9 mouse cellular contexts compared by ENCODE assay signal in genomic region chr7:81825381-81825780, GRCm38 (mm10). TPM values are rescaled to one million over a fixed set of nuclear protein-coding genes. Genes with fewer than 3 reads are reported as not detected.
A peak's percentile ranks its signal among the peaks of the same experiment; 100 is the strongest.
DNase-seq lines count a peak whose midpoint lies in the region; ATAC-seq and TF ChIP-seq lines count a peak whose summit lies in the region.
"Had no signal": no experiment of that assay in that cellular context is flagged by ENCODE, and none has a peak within 500 bp of the region (broad histone marks: within the 10 kb centered on the region; RNA-seq: fewer than 3 reads in every experiment).

No protein-coding gene starts in this region.

- no peaks in the 10 kb centered on the region for H3K36me3 ChIP-seq in neural tube, embryonic 13.5 days
- H3K36me3 ChIP-seq in kidney, adult 2 months (ENCODE audit: control insufficient read depth, insufficient read depth, low read length), result no peaks in the 10 kb centered on the region
- H3K36me3 ChIP-seq in stomach, embryonic 15.5 days, result no peaks in the 10 kb centered on the region

- TF ChIP-seq POLR2A in kidney, adult 2 months (IDR thresholded peaks at IDR 0.05; ENCODE audit: low read depth, low read length), result no peak

- DNase-seq in gastrocnemius, adult 2 months, result no peak
- no peak for DNase-seq in gastrocnemius, adult 8-10 months (ENCODE audit: low spot score in 2 of 2)
- DNase-seq in neural tube, embryonic 10.5 days (ENCODE audit: extremely low spot score, low spot score), result no peak
- DNase-seq in kidney, adult 2 months, result peak; percentile 66
- DNase-seq in thymus, postnatal 10 days (ENCODE audit: low spot score in 2 of 2), result no peak
- DNase-seq in spleen, postnatal 4 days (ENCODE audit: low spot score in 2 of 2), result no peak

- ATAC-seq in neural tube, embryonic 13.5 days (ENCODE audit: low read depth), result no peak
- ATAC-seq in stomach, embryonic 15.5 days (ENCODE audit: insufficient read depth, low FRiP score, low read depth), result no peak

- H3K4me2 ChIP-seq in neural tube, embryonic 13.5 days, result peak overlapping the region; percentile 18; the same call in 1 of the 2 replicates
- H3K4me2 ChIP-seq in stomach, embryonic 15.5 days, result peak overlapping the region; percentile 22

- WGBS in neural tube, embryonic 13.5 days, result 41% methylated on average over 3 of the region's 3 CpGs
- 2% methylated on average over 3 of the region's 3 CpGs for WGBS in kidney, adult 2 months
- 35% methylated on average over 3 of the region's 3 CpGs for WGBS in stomach, embryonic 15.5 days

- peaks cover 50% of the 10 kb centered on the region for H3K4me1 ChIP-seq in neural tube, embryonic 13.5 days (replicated peaks)
- H3K4me1 ChIP-seq in kidney, adult 2 months (ENCODE audit: control insufficient read depth, insufficient read depth, low read length), result peaks cover 17% of the 10 kb centered on the region
- peaks cover 21% of the 10 kb centered on the region for H3K4me1 ChIP-seq in stomach, embryonic 15.5 days

- intact Hi-C loops in gastrocnemius, adult 2 months (cut with DNase I), result no loop called here

- no peaks in the 10 kb centered on the region for H3K9me3 ChIP-seq in neural tube, embryonic 13.5 days
- H3K9me3 ChIP-seq in stomach, embryonic 15.5 days, result no peaks in the 10 kb centered on the region

- peak overlapping the region; percentile 13 for H3K4me3 ChIP-seq in gastrocnemius, adult 2 months
- no peak overlapping the region for H3K4me3 ChIP-seq in neural tube, embryonic 13.5 days
- H3K4me3 ChIP-seq in kidney, adult 2 months (ENCODE audit: insufficient read depth, low read depth, low read length), result no peak overlapping the region
- no peak overlapping the region for H3K4me3 ChIP-seq in stomach, embryonic 15.5 days (replicated peaks)

- H3K9ac ChIP-seq in neural tube, embryonic 13.5 days, result no peak overlapping the region
- no peak overlapping the region for H3K9ac ChIP-seq in stomach, embryonic 15.5 days

- TF ChIP-seq CTCF in gastrocnemius, adult 2 months (IDR thresholded peaks at IDR 0.05), result no peak
- TF ChIP-seq CTCF in kidney, adult 2 months (conservative IDR thresholded peaks at IDR 0.05; ENCODE audit: insufficient read depth, insufficient read length, low read depth, low read length), result no peak

- peak overlapping the region; percentile 59; the same call in 1 of the 2 replicates for H3K27ac ChIP-seq in gastrocnemius, adult 2 months
- no peak overlapping the region for H3K27ac ChIP-seq in neural tube, embryonic 13.5 days (replicated peaks)
- H3K27ac ChIP-seq in kidney, adult 2 months (ENCODE audit: insufficient read depth, low read depth, low read length), result no peak overlapping the region
- no peak overlapping the region for H3K27ac ChIP-seq in stomach, embryonic 15.5 days

- H3K27me3 ChIP-seq in neural tube, embryonic 13.5 days, result no peaks in the 10 kb centered on the region
- no peaks in the 10 kb centered on the region for H3K27me3 ChIP-seq in kidney, adult 2 months (replicated peaks; ENCODE audit: control insufficient read depth, insufficient read depth, low read length)
- H3K27me3 ChIP-seq in stomach, embryonic 15.5 days (replicated peaks), result no peaks in the 10 kb centered on the region

RNA-seq across cellular contexts. Expression of gene Btbd1, which starts 3.9 kb away (rescaled TPM):
- 100 to 1,000 TPM; 145 to 194 TPM for total RNA-seq in gastrocnemius, adult 2 months (2021)
- 100 to 1,000 TPM; 148 to 159 (median 152) TPM for total RNA-seq in gastrocnemius, adult 8-10 months (2022)
- 97.1 and 102 TPM in 2 replicates for polyA plus RNA-seq in neural tube, embryonic 13.5 days (2015; fragmentation: Nextera tagmentation; extraction: Ambion mirVana)
- polyA plus RNA-seq in kidney, adult 2 months (2012; rRNA removed), result 24.3 and 28.1 TPM in 2 replicates
- 58.2 and 67.0 TPM in 2 replicates for polyA plus RNA-seq in stomach, embryonic 15.5 days (2015; fragmentation: Nextera tagmentation; extraction: Ambion mirVana)

RNA-seq across cellular contexts. Expression of gene Gm10160, which starts 30.2 kb away (rescaled TPM):
- not detected for total RNA-seq in gastrocnemius, adult 2 months (2021)
- not detected for total RNA-seq in gastrocnemius, adult 8-10 months (2022)
- polyA plus RNA-seq in neural tube, embryonic 13.5 days (2015; fragmentation: Nextera tagmentation; extraction: Ambion mirVana), result not detected in 2 replicates
- polyA plus RNA-seq in kidney, adult 2 months (2012; rRNA removed), result not detected in 2 replicates
- not detected in 2 replicates for polyA plus RNA-seq in stomach, embryonic 15.5 days (2015; fragmentation: Nextera tagmentation; extraction: Ambion mirVana)
- total RNA-seq: layer of hippocampus, postnatal 25 days had no signal

RNA-seq across cellular contexts. Expression of gene Tm6sf1, which starts 33.4 kb away (rescaled TPM):
- 10 to 100 TPM in 1 of 2 experiments, 1 to 10 TPM in 1; 5.8 to 13.1 TPM for total RNA-seq in gastrocnemius, adult 2 months (2021)
- total RNA-seq in gastrocnemius, adult 8-10 months (2022), result 1 to 10 TPM; 3.5 to 5.0 (median 4.4) TPM
- 13.4 TPM in 2 replicates for polyA plus RNA-seq in neural tube, embryonic 13.5 days (2015; fragmentation: Nextera tagmentation; extraction: Ambion mirVana)
- 16.8 and 17.0 TPM in 2 replicates for polyA plus RNA-seq in kidney, adult 2 months (2012; rRNA removed)
- polyA plus RNA-seq in stomach, embryonic 15.5 days (2015; fragmentation: Nextera tagmentation; extraction: Ambion mirVana), result 11.1 and 15.2 TPM in 2 replicates

RNA-seq across cellular contexts. Expression of gene 3110040N11Rik, which starts 36.1 kb away (rescaled TPM):
- total RNA-seq in gastrocnemius, adult 2 months (2021), result 10 to 100 TPM; 17.3 to 23.7 TPM
- total RNA-seq in gastrocnemius, adult 8-10 months (2022), result 10 to 100 TPM; 20.4 to 26.0 (median 23.4) TPM
- 47.7 and 54.4 TPM in 2 replicates for polyA plus RNA-seq in neural tube, embryonic 13.5 days (2015; fragmentation: Nextera tagmentation; extraction: Ambion mirVana)
- 36.8 and 40.3 TPM in 2 replicates for polyA plus RNA-seq in kidney, adult 2 months (2012; rRNA removed)
- polyA plus RNA-seq in stomach, embryonic 15.5 days (2015; fragmentation: Nextera tagmentation; extraction: Ambion mirVana), result 48.6 and 53.1 TPM in 2 replicates
